Mouse (Mus musculus) lung, postnatal 0 days (tissue): ENCODE data around the gene Lyg2.

Source experiments
- CTCF ChIP-seq: IDR thresholded peaks from 2 replicates; pipeline ENCODE4 v1.5.1; 2016; ENCODE audit warnings: antibody characterized with exemption, mild to moderate bottlenecking
- EP300 ChIP-seq: IDR thresholded peaks from 2 replicates; pipeline ENCODE4 v1.6.1; 2016; ENCODE audit warnings: antibody characterized with exemption, mild to moderate bottlenecking, control low read depth

DNA sequence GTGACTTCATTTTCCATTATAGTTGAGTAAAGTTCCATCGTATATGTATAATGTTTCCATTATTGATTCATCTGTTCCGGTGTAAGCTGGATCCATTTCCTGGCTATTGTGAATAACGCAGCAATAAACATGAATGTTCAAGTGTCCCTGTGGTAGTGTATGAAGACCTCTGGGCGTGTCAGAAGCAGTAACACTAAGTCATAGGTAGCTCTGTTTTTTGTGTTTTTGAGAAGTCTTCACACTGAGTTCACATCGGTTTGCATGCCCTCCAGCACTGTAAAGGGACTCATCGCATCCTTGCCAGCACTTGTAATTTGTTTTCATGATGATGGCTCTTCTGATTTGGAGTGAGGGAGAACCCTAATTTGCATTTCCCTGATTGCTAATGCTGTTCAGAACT, 50.0 kb downstream of the Lyg2 start, which contains the start of gene Tsga10:
- TF ChIP-seq CTCF (no peak), EP300 (no peak)
